Mouse (Mus musculus) C2C12 (cell line): ENCODE measurements at regions not wholly inside any gene's neighbourhood (a gene's known extent, or its start where the extent isn't known, plus 50 kb on each side); places are given as distances from the start of the nearest gene placed in this dataset.

Source experiments
- H3K27me3 ChIP-seq: one replicate; pipeline ENCODE4 v1.6.1; 2011; ENCODE audit not compliant: control insufficient read depth, insufficient read depth, insufficient read length
- H3K36me3 ChIP-seq: one replicate; pipeline ENCODE4 v1.6.1; 2011; ENCODE audit not compliant: control insufficient read depth, insufficient read depth
- H3K4me3 ChIP-seq: one replicate; pipeline ENCODE4 v1.5.1; 2011; ENCODE audit warnings: mild to moderate bottlenecking, control low read depth; ENCODE audit not compliant: poor library complexity, insufficient read depth, severe bottlenecking
- H3K79me2 ChIP-seq: one replicate; pipeline ENCODE4 v1.6.1; 2011; ENCODE audit not compliant: control insufficient read depth, insufficient read depth
- H3K79me3 ChIP-seq: one replicate; pipeline ENCODE4 v1.6.1; 2011; ENCODE audit warnings: low read depth, control low read depth
- H3ac ChIP-seq: one replicate; pipeline ENCODE3; 2011; ENCODE audit warnings: low read depth; ENCODE audit not compliant: control insufficient read depth, insufficient read length
- CEBPB ChIP-seq: IDR thresholded peaks from one replicate; pipeline ENCODE4 v1.6.1; 2011; ENCODE audit warnings: low read depth, mild to moderate bottlenecking, control low read depth, moderate library complexity
- CTCF ChIP-seq: IDR thresholded peaks from one replicate; pipeline ENCODE4 v1.5.1; 2011; ENCODE audit not compliant: control insufficient read depth, insufficient read depth, insufficient read length
- FOSL1 ChIP-seq: IDR thresholded peaks from one replicate; pipeline ENCODE4 v1.8.0; 2011; ENCODE audit warnings: mild to moderate bottlenecking, low read length; ENCODE audit not compliant: poor library complexity, insufficient read depth, severe bottlenecking
- MAX ChIP-seq: IDR thresholded peaks from one replicate; pipeline ENCODE4 v1.6.1; 2011; ENCODE audit warnings: mild to moderate bottlenecking, control low read depth
- MYOD1 ChIP-seq: IDR thresholded peaks from one replicate; pipeline ENCODE4 v1.6.1; 2011; ENCODE audit warnings: low read depth; ENCODE audit not compliant: control insufficient read depth, insufficient read length
- MYOG ChIP-seq: IDR thresholded peaks from one replicate; pipeline ENCODE4 v1.6.1; 2011; ENCODE audit not compliant: control insufficient read depth, insufficient read length; ENCODE audit errors: extremely low read depth
- USF1 ChIP-seq: IDR thresholded peaks from one replicate; pipeline ENCODE4 v1.6.1; 2011; ENCODE audit warnings: low read depth, mild to moderate bottlenecking, control low read depth, moderate library complexity

DNA sequence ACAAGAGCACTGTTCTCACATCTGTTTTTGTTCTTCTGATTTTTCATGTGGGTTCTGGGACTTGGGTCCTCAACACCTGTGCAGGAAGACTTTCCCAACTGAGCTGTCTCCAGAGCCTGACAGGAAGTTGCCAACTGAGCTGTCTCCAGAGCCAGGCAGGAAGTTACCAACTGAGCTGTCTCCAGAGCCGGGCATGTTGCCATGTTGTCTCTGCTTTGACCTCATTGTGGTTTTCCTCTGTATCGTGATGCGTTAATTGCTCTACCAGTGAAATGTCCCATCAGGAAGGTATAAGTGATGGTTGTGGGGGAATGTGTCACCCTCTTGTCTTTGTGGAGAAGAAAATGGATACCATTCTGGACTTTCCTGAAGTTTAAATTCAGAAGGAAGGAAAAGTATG lies 54.4 kb upstream of the Olfm4 start:
- H3ac ChIP-seq = no peak overlapping the region
- H3K36me3 ChIP-seq = no peaks in the 10 kb centered on the region
- no peaks in the 10 kb centered on the region for H3K79me3 ChIP-seq
- no peak for TF ChIP-seq MYOD1
- TF ChIP-seq CTCF = no peak
- TF ChIP-seq FOSL1 = no peak
- TF ChIP-seq CEBPB = no peak
- no peak for TF ChIP-seq USF1
- no peak for TF ChIP-seq MYOG
- TF ChIP-seq MAX = no peak
- no peaks in the 10 kb centered on the region for H3K27me3 ChIP-seq
- no peak overlapping the region for H3K4me3 ChIP-seq
- no peaks in the 10 kb centered on the region for H3K79me2 ChIP-seq

DNA sequence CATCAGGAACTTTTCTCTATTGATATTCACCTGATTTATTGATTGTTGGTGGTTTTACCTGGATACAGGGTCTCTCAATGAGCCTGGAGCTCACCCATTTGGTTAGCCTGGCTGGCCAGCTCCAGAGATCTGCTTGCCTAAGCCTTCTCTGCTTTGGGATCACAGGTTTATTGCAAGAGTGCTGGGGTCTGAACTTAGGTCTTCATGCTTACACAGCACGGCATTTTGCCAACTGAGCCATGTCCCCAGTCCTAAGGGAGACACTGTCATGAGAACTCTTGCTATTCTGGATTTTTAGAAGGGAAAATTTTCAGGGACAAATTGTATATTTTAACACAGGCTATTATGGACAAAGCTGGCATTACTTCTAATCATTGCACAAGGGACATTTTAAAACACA lies 56.7 kb upstream of the Olfm4 start:
- H3K79me2 ChIP-seq = no peaks in the 10 kb centered on the region
- no peaks in the 10 kb centered on the region for H3K79me3 ChIP-seq
- no peaks in the 10 kb centered on the region for H3K27me3 ChIP-seq
- no peak overlapping the region for H3K4me3 ChIP-seq
- TF ChIP-seq MAX (no peak), USF1 (no peak), CEBPB (no peak), CTCF (no peak), FOSL1 (no peak), MYOG (no peak), MYOD1 (no peak)
- H3K36me3 ChIP-seq = no peaks in the 10 kb centered on the region
- no peak overlapping the region for H3ac ChIP-seq

DNA sequence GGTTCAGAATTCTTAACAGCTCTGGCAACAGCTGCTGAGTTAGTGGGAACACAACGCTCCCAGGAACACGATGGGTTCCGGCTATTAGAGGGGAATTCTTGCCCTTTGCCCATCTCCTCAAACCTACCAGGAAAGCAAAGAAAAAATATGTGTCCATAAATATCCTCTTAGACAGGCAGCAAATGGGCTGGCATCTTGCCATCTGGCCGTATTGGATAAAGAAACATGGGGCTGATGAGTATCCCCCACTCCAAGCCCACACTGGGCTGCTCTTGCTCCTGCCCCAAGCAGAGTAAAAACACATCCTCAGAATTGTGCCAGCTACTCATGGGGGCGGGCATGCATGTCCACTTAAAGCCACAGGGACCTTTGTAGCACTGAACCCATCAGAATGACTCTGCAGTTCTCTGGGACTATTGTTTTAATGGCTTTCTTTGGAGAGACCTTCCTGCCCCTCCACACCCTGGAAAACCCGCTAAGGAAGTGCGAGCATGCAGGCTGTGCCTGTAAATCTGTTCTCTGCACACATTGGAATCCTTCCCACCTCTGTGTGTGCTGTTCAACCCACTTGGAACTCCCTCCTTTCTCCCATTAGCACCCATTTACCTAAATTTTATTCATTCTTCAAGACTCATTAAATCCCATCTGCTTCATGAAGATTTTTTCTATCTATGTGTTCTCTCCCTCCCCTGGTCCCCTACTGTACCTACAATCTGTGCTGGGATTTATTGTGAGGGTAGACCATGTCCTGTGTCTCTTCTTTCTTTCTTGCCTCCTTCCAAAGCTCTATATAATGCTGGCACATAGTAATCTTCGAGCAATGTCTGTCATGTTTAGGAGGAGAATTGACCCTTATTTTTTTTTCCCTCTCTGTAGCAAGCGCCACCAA lies 66.7 kb upstream of the Olfm4 start:
- Histone ChIP-seq H3K36me3 (no peaks in the 10 kb centered on the region), H3ac (no peak overlapping the region), H3K27me3 (peaks cover 4% of the 10 kb centered on the region), H3K79me3 (no peaks in the 10 kb centered on the region), H3K79me2 (no peaks in the 10 kb centered on the region), H3K4me3 (no peak overlapping the region)
- TF ChIP-seq MYOD1 = no peak
- TF ChIP-seq CEBPB = no peak
- TF ChIP-seq FOSL1 = no peak
- no peak for TF ChIP-seq USF1
- no peak for TF ChIP-seq MYOG
- no peak for TF ChIP-seq CTCF
- no peak for TF ChIP-seq MAX

DNA sequence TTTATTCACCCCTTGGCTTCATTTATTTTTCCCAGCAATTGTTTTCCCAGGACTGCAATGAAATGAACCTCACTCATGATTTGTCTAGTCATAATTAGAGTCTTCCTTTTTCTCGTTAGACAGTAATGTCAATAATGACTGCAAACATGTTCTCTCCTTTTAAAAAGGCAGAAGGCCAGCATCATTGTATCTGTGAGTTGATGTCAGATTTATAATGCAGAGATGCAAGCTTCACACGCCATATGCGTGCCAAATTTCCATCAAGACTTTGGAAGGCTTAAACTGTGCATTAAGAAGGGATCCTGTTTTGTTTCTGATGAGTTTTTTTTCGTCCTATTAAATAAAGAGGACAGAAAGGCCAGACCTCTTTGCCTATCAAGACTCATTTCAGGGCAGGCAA lies 68.9 kb upstream of the Olfm4 start:
- no peaks in the 10 kb centered on the region for H3K79me3 ChIP-seq
- peaks cover 4% of the 10 kb centered on the region for H3K27me3 ChIP-seq
- H3K4me3 ChIP-seq = no peak overlapping the region
- no peak overlapping the region for H3ac ChIP-seq
- no peaks in the 10 kb centered on the region for H3K36me3 ChIP-seq
- H3K79me2 ChIP-seq = no peaks in the 10 kb centered on the region
- TF ChIP-seq USF1 (no peak), FOSL1 (no peak), CTCF (no peak), MAX (no peak), MYOD1 (no peak), CEBPB (no peak), MYOG (no peak)

DNA sequence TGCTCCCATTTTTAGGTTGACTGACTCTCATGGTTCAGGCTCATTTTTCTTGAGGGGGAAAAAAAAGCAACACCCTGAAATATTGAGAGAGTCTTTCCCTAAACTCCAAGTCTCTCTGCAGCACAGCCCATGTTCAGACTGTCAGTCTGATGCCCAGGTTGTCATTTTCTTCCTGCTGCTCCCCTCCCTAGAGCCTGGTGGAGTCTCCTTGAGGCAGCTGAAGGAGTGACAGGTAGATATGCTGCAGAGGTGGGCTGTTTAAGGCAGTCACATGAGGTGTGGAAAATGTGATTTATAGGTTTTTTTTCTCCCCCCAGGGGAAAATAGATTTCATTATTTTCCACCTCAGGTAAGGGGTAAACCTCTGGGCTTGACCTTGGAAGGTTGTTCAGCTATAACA lies 70.6 kb upstream of the Olfm4 start:
- Histone ChIP-seq H3K4me3 (no peak overlapping the region), H3K36me3 (no peaks in the 10 kb centered on the region), H3K27me3 (peaks cover 4% of the 10 kb centered on the region), H3K79me3 (no peaks in the 10 kb centered on the region), H3ac (no peak overlapping the region), H3K79me2 (no peaks in the 10 kb centered on the region)
- TF ChIP-seq FOSL1 = no peak
- no peak for TF ChIP-seq MYOG
- no peak for TF ChIP-seq CTCF
- no peak for TF ChIP-seq USF1
- TF ChIP-seq MYOD1 = no peak
- no peak for TF ChIP-seq CEBPB
- TF ChIP-seq MAX = no peak

DNA sequence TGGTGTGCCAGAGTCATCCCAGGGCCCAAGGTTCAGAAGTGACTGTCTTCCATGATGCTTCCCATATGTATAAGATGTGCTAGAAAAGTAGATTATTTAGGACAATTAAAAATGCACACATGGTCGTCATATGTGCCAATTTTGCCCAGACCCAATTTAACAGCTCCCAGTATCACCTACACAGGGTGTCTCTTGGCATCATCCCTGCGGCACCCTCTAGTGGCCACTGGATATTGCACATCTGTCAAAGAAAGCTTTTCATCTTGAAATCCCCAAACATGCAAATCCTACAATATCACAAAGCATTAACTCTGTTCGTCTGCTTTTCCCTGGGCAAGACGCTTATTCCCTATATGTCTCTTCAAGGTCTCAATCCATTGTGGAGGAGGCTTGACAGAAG lies 71.3 kb upstream of the Olfm4 start:
- Histone ChIP-seq H3K79me2 (no peaks in the 10 kb centered on the region), H3K79me3 (no peaks in the 10 kb centered on the region), H3ac (no peak overlapping the region), H3K27me3 (peaks cover 4% of the 10 kb centered on the region), H3K4me3 (no peak overlapping the region), H3K36me3 (no peaks in the 10 kb centered on the region)
- no peak for TF ChIP-seq FOSL1
- no peak for TF ChIP-seq USF1
- no peak for TF ChIP-seq CEBPB
- TF ChIP-seq MYOD1 = no peak
- TF ChIP-seq CTCF = no peak
